Mouse (Mus musculus) ES-E14 (cell line): Measurements from ENCODE around the gene Kpnb1. TPM values are rescaled to one million over a fixed set of nuclear protein-coding genes. Genes with fewer than 3 reads are reported as not detected.
A peak's percentile ranks its signal among the peaks of the same experiment; 100 is the strongest.

ENCODE experiments used
- DNase-seq: peaks from one replicate; pipeline ENCODE4 v3.0.0-alpha.2; 2013; ENCODE audit warnings: low read depth, low spot score
- H3K27ac ChIP-seq: 2 replicates; pipeline ENCODE4 v1.5.1; 2012; ENCODE audit warnings: low read depth, mild to moderate bottlenecking, low read length, moderate library complexity, mixed read lengths; ENCODE audit not compliant: poor library complexity, insufficient read depth, severe bottlenecking
- H3K36me3 ChIP-seq: 2 replicates; pipeline ENCODE4 v1.6.1; 2012; ENCODE audit warnings: mild to moderate bottlenecking, low read length, moderate library complexity, mixed read lengths; ENCODE audit not compliant: control insufficient read depth, poor library complexity, insufficient read depth, severe bottlenecking
- H3K4me1 ChIP-seq, 2 experiments: fragments of 150-350 bp in 1 of 2; sonication (generic) in 1 of 2; 2 replicates each; pipeline ENCODE4 v1.6.1; 2012; ENCODE audit warnings: low read length in 2 of 2, mild to moderate bottlenecking in 1 of 2, mixed read lengths in 1 of 2; ENCODE audit not compliant: control insufficient read depth in 2 of 2, insufficient read depth in 2 of 2, poor library complexity in 1 of 2
- H3K4me3 ChIP-seq, 2 experiments: fragments of 150-350 bp in 1 of 2; sonication (generic) in 1 of 2; 2 replicates each; pipeline ENCODE4 v1.5.1; 2012; ENCODE audit warnings: low read length in 2 of 2, low read depth in 1 of 2, mild to moderate bottlenecking in 1 of 2, mixed read lengths in 1 of 2; ENCODE audit not compliant: insufficient read depth in 1 of 2, poor library complexity in 1 of 2, severe bottlenecking in 1 of 2
- H3K9ac ChIP-seq: 2 replicates; pipeline ENCODE4 v1.6.1; 2012; ENCODE audit warnings: low read depth, mild to moderate bottlenecking, low read length, mixed read lengths; ENCODE audit not compliant: poor library complexity, insufficient read depth, severe bottlenecking
- H3K9me3 ChIP-seq: fragments of 150-350 bp; sonication (generic); 2 replicates; pipeline ENCODE4 v1.6.1; 2012; ENCODE audit warnings: low read depth, mild to moderate bottlenecking, low read length; ENCODE audit not compliant: control insufficient read depth, insufficient read depth
- CHD2 ChIP-seq: IDR thresholded peaks from 2 replicates; pipeline ENCODE4 v1.6.1; 2014; ENCODE audit warnings: mild to moderate bottlenecking, low read depth, low read length, inconsistent platforms
- HCFC1 ChIP-seq: IDR thresholded peaks from 2 replicates; pipeline ENCODE4 v1.6.1; 2012; ENCODE audit warnings: low read length, inconsistent platforms, borderline replicate concordance; ENCODE audit not compliant: insufficient read depth
- MAFK ChIP-seq: IDR thresholded peaks from 2 replicates; pipeline ENCODE4 v1.6.1; 2014; ENCODE audit warnings: mild to moderate bottlenecking, low read depth, low read length, inconsistent platforms; ENCODE audit not compliant: insufficient read depth
- ZC3H11A ChIP-seq: IDR thresholded peaks from 2 replicates; pipeline ENCODE4 v1.6.1; 2012; ENCODE audit warnings: low read depth, mild to moderate bottlenecking, inconsistent platforms, low read length, borderline replicate concordance
- ZNF384 ChIP-seq: IDR thresholded peaks from 2 replicates; pipeline ENCODE4 v1.6.1; 2012; ENCODE audit warnings: low read depth, low read length, inconsistent platforms
- in situ Hi-C, 2 experiments: fragments of 600-800 bp; cut with MboI; formaldehyde crosslinking; loops; one replicate each; pipeline ENCODE4 v1.15.1; 2025; ENCODE audit warnings: low sequenced_read_pairs in 2 of 2, inconsistent platforms in 1 of 2; ENCODE audit not compliant: unreplicated experiment in 2 of 2
- total RNA-seq: library from RNA; depleted of rRNA; stranded (reverse); fragments of 300-350 nt; gene quantifications from 2 replicates; pipeline ENCODE4 v1.2.3, GENCODE M21; 2012

Kpnb1 gene
- total RNA-seq, 1 experiment, result 369 TPM

- Histone ChIP-seq H3K36me3 (peaks cover 21% of the 10 kb centered on the region), H3K9me3 (no peaks in the 10 kb centered on the region), H3K4me3 (no peak overlapping the region), H3K27ac (no peak overlapping the region), H3K9ac (no peak overlapping the region), H3K4me1 (peaks cover 0 to 11% of the 10 kb centered on the region in 2 experiments; a peak in 2 of 4 replicates)
- in situ Hi-C loops, result no loop called here
- DNase-seq, result no peak
- TF ChIP-seq HCFC1, result no peak
- no peak for TF ChIP-seq ZC3H11A
Observed at GRCm38 (mm10) chr11:97226131-97226530, 38.5 kb upstream of the Kpnb1 start.

DNA sequence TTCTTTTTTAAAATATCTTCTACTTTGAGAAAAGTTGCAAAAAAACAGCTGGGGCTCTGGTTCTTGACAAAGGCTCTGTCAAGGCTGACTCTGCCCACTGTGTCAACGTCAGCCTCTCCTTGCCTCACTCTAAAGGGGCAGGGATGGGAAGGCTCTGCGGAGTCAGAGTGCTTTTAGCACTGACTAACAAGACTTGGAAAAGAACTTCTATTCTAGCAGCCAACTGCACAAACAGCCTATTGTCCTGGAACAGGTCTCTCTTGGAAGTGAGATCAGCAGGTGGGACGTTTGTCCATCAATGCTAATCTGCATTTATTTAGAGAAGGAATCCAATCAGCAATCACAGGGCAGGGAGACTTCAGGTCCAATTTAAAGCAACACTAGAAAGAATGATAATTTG is 35.8 kb upstream of the Kpnb1 start:
- Histone ChIP-seq H3K36me3 (peaks cover 23% of the 10 kb centered on the region), H3K9ac (no peak overlapping the region), H3K9me3 (no peaks in the 10 kb centered on the region), H3K4me1 (peaks cover 0 to 11% of the 10 kb centered on the region in 2 experiments; a peak in 2 of 4 replicates), H3K4me3 (no peak overlapping the region), H3K27ac (no peak overlapping the region; the same call in 1 of the 2 replicates)
- in situ Hi-C loops, result no loop called here
- DNase-seq, result peak; percentile 55
- no peak for TF ChIP-seq ZC3H11A
- TF ChIP-seq MAFK, result no peak
- no peak for TF ChIP-seq ZNF384
- TF ChIP-seq CHD2, result no peak
- no peak for TF ChIP-seq HCFC1

DNA sequence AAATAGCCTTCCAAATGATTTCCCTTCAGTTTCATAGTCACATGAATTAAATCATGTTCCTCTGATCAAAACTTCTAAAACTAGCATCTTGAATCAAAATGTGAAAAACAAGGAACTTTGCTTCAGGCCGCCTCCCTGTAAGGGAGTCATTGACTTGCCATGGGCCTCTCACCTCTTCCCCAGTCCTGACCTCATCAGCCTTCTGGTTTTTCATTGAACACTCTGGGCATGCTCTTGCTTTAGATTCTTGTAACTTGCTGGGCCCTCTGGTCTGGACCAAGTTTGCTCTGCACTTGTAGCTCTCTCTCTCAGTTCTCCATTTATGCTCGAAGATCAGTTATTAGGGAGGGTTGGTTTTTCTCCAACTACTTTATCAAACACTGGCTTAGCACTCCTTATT is 33.9 kb upstream of the Kpnb1 start:
- no peak overlapping the region for H3K4me3 ChIP-seq
- H3K9ac ChIP-seq, result no peak overlapping the region
- peaks cover 0 to 11% of the 10 kb centered on the region in 2 experiments; a peak in 2 of 4 replicates for H3K4me1 ChIP-seq
- in situ Hi-C loops, result no loop called here
- no peak for TF ChIP-seq HCFC1
- no peak for TF ChIP-seq CHD2
- TF ChIP-seq ZNF384, result no peak
- no peak for TF ChIP-seq ZC3H11A
- TF ChIP-seq MAFK, result no peak
- no peak for DNase-seq
- H3K9me3 ChIP-seq, result no peaks in the 10 kb centered on the region
- H3K36me3 ChIP-seq, result peaks cover 33% of the 10 kb centered on the region
- no peak overlapping the region for H3K27ac ChIP-seq

DNA sequence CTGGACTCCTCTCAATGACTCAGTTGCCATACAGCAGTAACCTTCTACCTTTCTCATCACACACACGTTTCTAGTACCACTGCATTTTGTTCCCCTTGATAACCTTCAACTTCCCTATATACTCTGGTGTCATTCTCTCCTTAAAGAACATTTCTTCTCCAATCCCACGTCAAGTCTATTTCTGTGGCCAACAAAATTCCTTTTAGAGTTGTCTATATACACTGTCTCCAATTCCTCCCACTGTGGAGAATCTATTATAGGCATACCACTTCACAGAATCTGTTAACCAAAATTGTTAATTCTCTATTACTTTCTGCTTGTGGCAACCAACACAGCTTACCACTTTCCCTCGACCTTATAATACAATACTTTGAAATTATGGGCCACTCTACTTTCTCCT is 32.5 kb upstream of the Kpnb1 start:
- no peak for DNase-seq
- in situ Hi-C loops, result no loop called here
- TF ChIP-seq ZC3H11A (no peak), HCFC1 (no peak), ZNF384 (no peak), MAFK (no peak), CHD2 (no peak)
- Histone ChIP-seq H3K27ac (no peak overlapping the region), H3K9me3 (no peaks in the 10 kb centered on the region), H3K4me3 (no peak overlapping the region), H3K4me1 (peaks cover 0 to 11% of the 10 kb centered on the region in 2 experiments; a peak in 2 of 4 replicates), H3K9ac (no peak overlapping the region), H3K36me3 (peaks cover 31% of the 10 kb centered on the region)

DNA sequence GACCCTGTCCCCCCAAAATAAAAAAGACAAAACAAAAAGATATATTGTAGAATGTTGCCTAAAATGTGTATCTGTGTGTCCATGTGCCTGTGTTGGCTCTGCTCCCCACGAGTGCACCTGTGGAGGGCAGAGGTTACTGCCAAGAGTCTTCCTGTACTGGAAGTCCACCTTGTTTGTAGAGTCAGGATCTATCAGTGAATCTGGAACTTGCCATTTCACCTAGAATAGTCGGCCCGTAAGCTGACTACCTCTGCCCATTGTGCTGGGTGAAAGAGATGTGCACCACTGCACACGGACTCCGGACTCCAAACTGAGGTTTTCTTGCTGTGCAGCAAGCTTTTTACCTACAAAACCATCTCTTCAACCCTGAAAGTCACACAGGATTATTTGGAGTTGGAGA is 26.7 kb upstream of the Kpnb1 start:
- TF ChIP-seq ZC3H11A, result no peak
- no peak for TF ChIP-seq HCFC1
- TF ChIP-seq MAFK, result no peak
- TF ChIP-seq ZNF384, result no peak
- Histone ChIP-seq H3K9me3 (no peaks in the 10 kb centered on the region), H3K9ac (no peak overlapping the region), H3K4me3 (no peak overlapping the region), H3K36me3 (peaks cover 38% of the 10 kb centered on the region), H3K27ac (no peak overlapping the region), H3K4me1 (peaks cover 0 to 4% of the 10 kb centered on the region in 2 experiments; a peak in 1 of 4 replicates)
- DNase-seq, result no peak
- in situ Hi-C loops, result no loop called here
